Mouse (Mus musculus) adrenal gland, postnatal 14 days (tissue): ENCODE data around the gene Gtf3c1. TPM values are rescaled to one million over a fixed set of nuclear protein-coding genes. Genes with fewer than 3 reads are reported as not detected.

ENCODE experiments used
- total RNA-seq: library from RNA; stranded (reverse); gene quantifications from 2 replicates; pipeline ENCODE4 v1.2.3, GENCODE M21; 2021

Gtf3c1 gene
- total RNA-seq, 1 experiment from 2014 or later: 61.0 TPM

Other genes starting within 250 kb of the Gtf3c1 start
- gene Nsmce1, start 216.2 kb downstream of the Gtf3c1 start, total RNA-seq: 43.3 and 44.6 TPM in 2 replicates
- 51.5 and 62.0 TPM in 2 replicates for gene Il4ra, start 155.7 kb downstream of the Gtf3c1 start, total RNA-seq
- gene Il21r, start 104.4 kb downstream of the Gtf3c1 start, total RNA-seq: 0.63 and 8.8 TPM in 2 replicates
- gene D430042O09Rik, start 108 bp upstream of the Gtf3c1 start, total RNA-seq: 16.6 and 16.7 TPM in 2 replicates